Mouse (Mus musculus) right cerebral cortex, adult 18-20 months (tissue): ENCODE measurements around the gene As3mt.
A peak's percentile ranks its signal among the peaks of the same experiment; 100 is the strongest.
"Not testable (repeated sequence)": the region's sequence is repeated elsewhere in the genome, so short reads cannot be mapped to it uniquely, and the experiment has no call there.

ENCODE experiments used
- DNase-seq: peaks from one replicate; pipeline ENCODE4 v3.0.0; 2022; ENCODE audit warnings: mixed read lengths

Gene As3mt

DNA sequence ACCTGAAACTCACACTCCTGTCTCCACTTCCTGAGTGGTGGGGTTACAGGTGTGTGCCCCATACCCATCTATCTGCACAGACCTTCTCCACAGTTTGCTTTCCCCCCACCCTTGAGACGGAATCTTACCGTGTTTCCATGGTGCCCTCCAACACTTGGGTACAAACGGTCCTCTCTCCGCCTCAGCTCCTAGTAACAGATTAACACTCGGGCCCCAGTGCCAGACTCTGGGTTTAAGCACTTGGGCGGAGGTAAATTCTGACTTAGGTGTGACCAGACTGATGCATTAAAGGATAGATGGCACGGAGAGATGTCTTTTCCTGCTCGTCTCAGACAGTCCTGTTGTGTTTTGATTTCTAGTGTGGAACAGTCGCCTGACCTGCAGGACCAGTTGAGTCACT, 6.1 kb upstream of the As3mt start:
- no peak for DNase-seq

DNA sequence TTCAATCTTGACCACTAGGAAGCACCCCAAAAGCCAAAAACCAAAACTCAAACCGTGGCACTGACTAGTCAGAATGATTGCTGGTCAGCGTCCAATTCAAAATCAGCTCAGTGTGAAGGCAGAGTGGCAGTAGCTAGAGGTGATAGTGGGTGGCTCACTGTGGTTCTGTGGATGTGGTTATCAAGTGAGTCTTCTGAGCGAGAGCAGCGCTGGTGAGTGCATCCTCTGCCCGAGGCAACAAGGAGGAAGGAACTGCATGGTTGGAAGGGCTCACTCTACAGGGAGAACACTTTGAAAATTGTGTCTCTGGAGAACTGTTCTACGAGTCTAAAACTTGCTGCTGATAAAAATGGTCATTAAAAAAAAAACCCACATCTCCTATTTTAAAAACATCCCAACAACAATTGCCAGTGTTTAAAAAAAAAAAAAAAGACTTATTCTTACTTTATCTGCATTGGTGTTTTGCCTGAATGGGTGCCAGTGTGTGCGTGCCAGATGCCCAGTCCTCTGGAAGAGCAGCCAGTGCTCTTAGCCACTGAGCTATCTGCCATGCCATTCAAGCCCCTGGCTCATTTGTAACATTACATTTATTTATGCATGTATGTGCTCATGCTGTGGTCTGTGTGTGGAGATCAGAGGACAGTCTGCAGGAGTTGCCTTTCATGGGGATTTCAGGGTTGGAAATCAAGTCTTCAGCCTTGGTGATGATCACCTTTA, 1.3 kb upstream of the As3mt start:
- no peak for DNase-seq

DNA sequence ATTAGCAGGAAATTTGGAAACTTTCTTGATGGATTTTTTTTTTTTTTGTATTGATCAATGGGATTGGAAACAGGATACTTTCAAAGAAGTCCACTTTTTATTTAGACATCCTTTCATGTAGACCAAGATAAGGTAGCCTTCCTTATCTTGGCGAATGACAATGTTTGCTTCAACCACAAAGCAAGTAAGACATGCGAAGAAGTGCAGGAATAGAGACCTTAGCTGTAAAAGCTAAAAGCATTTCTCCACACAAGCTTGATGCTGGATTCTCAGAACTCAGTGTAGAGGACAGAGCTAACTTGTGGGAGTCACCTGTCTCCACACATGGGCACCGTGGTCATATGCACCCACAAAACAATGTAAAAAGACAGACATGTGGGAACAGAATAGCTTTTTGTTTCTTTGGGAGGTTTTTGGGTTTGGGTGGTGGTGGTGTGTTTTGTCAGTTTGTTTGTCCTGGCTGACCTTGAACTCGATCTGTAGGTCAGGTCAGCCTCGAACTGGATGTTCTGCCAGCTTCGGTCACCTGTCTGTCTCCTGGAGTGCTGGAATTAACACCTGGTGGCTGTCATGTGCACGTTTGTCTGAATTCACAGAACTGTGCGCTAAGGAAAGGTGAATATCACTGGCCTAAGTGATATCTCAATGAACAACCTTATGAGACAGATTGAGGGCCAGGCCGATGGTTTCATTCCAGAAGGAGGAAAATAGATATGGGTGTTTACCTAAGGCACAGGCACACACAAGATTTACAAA, 540 bp upstream of the As3mt start:
- DNase-seq = no peak

DNA sequence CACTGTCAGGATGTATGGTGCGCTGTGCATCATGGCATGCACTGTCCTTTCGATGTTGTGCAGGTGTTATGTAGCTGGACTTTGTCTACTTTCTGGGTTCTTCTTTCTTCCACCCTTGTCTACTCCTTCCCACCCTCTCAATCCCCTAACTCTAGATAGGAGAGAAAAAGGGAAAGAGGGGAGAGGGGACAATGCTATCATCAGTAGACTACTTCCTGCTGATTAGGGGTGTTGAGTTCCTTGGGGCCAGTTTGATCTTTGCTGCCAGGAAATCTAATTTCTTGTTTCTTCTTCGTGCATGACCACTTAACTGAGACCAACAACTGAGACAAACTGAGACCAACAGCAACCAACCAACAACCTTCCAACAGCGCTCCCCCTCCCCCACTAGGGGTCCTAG, 3.4 kb downstream of the As3mt start:
- DNase-seq = no peak

DNA sequence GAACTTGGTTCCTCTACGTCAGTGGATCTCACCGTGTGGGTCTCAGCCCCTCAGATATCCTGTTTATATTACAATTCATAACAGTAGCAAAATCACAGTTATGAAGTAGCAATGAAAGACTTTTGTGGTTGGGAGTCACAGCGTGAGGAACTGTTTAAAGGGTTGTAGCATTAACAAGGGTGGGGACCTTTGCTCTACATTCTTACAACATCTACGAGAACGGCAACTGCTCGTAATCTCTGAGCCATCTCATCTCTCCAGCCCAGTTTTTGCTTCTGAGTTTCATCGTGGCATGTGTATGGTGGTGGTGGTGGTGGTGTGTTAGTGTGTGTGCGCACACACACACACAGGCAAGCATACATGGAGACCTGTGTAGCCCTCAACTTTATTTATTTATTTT, 7.0 kb downstream of the As3mt start:
- DNase-seq = no peak

DNA sequence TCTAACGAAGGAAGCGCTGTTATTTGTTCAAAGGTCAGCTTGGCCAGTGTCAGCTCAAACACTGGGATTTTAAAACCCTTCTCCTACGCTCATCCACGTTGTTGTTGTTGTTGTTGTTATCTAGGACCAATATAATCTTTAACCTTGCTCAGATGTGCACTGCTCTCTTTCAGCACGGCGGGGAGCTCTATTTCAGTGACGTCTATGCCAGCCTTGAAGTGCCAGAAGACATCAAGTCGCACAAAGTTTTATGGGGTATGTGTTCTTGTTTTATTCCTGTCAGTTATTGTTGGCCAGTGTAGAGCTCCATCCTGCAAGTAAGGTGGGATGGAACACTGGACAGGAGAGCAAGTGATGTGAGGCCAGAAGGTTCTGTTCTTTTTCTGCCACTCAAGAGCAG, 7.8 kb downstream of the As3mt start:
- DNase-seq = no peak

DNA sequence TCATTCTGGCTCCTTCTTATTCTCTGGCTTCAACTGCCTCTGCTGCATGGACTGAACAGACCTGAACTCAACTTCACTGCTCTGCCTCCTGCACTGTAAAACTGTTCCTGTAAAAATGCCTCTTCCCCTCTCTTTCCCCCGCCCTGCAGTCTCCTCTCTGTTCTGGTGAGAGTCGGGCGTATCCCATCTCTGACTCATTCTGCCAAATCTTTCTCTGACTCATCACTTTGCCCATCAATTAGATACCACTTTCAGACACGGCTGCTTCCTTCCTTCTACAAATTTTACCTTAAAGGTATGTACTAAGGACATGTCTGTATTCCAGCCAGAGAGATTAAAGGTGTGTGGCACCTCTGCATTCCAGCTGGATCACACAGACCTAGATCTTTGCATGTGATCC, 10.9 kb downstream of the As3mt start:
- no peak for DNase-seq

DNA sequence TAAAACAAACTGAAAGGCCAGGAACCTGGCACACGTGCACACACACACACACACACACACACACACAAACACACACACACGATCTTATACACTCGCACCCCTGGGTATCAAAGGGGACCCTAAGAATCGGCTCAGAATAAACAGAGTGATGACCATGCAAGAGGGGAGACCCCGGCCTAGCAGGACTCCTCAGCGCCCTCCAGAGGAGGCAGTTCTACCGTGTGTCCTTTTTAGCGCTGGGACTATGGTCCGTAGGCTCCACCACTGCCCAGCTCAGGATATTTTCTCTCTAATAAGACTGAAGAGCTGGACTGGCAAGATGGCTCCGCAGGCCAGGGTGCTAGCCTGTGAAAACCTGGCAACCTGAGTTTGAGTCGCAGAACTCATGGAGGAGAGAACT, 17.2 kb downstream of the As3mt start:
- no peak for DNase-seq

DNA sequence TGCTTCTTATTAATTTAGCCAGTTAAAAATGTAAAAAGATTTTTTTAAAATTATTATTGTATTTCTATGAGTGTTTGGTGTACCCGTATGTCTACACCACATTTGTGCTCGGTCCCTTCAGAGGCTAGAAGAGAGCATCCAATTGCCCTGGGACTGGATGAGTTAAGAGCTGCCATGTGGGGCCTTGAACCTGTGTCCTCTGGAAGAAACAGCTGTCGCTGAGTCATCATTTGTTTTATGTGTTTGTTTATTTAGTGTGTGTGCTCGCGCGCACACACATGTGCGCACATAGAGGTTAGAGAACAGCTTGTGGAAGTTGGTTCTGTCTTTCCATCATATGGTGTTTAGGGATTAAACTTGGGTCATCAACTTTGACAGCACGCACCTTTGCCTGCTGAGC, 18.9 kb downstream of the As3mt start:
- DNase-seq = no peak

DNA sequence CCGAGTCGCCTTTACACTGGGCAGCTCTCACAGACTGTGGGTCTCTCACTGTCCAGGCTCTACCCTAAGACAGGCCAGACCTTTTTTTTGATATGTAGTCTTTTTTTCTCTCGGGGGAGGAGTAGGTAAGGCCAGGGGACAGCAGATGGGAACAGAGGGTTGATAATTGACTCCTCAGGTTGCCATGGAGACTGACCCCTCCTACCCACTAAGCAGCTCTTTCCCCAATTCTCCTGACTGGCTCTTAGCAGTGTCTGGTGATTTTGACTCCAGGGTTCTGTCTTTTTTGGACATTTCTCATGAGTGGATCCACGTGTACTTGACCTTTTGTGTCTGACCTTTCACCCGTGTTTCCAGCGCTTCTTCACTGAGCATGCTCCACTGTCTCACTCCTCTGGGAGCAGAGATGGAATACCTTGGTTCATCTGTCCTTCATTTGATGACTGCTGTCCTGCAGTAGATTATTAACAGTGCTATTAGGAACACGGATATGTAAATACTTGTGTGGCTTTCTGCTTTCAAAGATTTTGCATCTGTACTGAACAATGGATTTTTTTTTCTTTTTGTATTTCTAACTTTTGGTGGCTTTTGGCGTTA, 20.0 kb downstream of the As3mt start:
- no peak for DNase-seq

DNA sequence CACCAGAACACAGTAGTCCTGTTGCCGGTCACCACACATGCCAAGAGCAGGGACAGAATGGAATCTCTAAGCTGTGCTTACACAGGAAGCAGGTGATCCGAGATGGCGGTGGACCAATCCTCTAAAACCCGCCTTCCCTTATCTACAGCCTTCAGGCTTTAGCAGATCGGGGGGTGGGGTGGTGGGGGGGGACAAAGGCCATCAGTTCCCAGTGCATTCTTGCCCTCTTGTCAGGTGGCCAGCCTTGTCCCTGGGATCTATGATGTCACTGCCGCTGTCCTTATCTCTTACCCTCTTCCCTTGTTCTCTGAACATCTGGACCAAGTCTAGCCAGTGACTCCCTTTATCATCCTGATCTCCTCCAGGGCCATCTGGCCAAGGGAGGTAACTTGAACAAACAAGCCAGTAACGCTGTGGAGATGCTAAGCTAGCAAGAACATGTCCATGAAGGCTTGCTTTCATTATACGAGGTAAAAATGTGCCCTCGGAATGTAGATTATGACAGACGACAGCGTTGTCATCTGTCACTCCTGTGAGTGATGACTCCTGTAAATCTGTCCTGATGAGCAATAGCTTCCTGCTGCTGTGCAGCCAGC, 20.8 kb downstream of the As3mt start:
- DNase-seq = no peak

DNA sequence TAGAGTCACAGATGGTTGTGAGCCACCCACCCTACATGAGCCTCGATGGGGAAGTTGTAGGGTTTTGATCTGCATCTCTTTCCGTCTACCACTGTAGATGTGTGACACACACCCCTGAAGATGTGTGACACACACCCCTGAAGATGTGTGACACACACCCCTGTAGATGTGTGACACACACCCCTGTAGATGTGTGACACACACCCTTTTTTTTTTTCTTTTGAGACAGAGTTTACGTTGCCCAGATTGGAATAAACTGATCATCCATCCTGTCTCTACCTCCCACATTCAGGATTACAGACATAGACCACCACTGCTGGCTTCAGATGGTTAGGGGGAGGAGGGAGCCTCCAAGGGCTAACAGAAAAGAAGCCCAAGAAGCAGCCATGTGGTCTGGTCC, 21.7 kb downstream of the As3mt start:
- DNase-seq = no peak

DNA sequence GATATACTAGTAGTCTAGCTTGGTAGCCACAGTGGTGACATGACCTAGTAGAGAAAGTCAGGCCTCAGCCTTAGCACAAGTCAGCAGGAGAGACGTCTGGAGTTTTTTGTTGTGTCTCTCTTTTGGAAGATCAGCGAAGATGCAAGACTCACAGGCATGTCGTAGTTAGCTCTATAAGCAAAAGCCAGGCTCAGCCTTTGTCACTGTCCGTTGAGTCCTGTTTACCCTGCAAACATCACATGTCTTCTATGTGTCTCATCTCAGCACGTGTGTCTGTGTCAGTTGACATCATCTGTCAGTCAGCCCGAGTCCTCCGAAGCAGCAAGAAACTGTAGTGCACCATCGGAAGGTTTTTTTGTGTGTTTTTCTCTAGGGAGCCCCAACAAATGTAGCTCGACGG, 24.1 kb downstream of the As3mt start:
- DNase-seq = no peak

DNA sequence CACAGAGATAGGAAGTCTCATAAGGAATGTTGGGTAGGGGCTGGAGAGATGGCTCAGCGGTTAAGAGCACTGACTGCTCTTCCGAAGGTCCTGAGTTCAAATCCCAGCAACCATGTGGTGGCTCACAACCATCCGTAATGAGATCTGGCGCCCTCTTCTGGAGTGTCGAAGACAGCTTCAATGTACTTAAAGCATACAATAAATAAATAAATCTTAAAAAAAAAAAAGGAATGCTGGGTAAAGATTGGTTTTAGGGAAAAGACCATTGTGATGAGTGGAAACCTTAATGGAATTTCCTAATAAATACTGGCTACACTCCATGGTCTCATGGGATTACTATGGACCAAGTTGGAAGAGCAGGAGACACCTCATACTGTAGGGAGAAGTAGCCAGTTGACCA, 25.4 kb downstream of the As3mt start:
- DNase-seq = not testable (repeated sequence)

DNA sequence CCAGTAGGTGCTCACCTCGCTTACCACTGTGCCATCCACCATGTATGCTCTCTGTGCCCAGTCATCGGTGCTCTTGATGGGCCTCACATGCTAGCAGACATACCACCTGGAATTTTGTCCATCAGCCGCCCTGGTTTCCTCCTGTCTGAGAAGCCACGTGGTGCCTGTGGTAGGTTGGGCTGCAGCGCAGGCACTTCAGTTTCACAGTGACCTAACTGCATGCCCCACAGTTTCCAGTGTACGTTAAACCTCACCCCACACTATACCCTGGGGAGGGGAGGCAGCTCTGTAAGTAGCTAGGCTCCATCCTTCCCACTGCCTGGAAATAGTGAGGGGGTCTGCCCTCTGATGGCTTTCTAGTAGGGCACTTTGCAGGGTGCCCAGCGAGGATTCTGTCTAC, 26.4 kb downstream of the As3mt start:
- no peak for DNase-seq

DNA sequence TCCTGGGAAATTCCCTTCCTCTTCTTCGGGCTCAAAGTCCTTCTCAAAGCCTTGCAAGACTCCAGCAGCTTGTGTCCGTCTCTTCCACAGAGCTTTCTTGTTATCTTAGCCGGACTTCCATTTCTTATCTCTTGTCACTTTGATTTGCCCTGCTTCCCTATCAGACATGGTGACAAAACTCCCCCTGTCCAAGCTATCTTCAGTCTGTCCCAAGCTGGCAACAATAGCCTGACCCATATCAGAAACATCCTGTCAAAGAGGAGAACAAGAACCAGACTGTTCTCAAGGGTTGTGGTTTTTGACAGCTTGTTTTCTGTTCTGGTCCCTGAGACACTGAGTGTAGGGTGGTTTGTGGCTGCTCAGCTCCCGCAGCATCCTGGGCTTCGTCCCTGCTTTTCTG, 28.0 kb downstream of the As3mt start:
- no peak for DNase-seq

DNA sequence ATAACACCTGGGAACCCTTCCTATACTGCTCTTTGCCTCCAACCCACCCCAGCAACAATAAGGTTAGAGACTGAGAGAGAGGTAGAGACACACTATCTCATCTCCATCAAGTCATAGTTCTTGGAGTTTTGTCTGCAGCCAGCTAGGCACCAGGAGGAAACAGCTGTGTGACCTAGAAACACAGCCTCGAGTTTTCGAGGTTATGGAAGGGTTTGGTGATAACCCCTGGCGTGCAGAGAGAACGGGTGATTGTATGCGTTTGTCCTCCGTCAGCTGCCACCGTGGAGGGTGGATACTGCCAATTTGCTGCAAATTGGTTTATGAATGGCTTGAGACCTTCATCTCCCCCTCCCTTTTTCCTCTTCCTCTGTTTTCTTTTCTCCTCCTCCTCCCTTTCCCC, 29.8 kb downstream of the As3mt start:
- DNase-seq = no peak

DNA sequence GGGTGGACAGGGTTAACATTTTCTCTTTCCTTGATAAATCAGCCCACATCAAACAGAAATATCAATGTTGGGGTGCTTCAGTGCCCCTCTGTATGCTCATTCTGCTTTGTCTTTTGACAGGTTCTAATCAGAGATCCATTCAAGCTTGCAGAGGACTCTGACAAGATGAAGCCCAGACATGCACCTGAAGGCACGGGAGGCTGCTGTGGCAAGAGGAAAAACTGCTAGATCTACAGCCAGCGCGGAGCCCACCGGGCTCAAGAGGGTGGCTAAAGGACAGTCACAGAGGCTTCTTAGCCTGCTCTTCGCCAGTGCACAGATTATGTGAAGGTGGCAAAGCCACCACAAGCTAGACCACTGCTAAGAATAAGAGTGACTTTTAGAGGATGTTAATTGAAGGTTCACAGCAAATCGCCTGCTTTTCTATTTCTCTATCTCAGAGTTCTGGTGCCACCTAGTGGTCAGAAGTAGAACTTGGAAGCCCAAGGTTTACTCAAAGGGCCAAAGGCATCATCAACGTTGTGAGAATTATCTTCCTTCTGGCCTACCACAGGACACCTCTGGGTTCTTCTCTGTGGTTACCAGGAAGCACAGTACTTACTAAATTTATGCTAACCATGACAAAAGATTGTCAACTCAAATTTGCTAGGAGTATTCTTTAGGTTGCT, 33.2 kb downstream of the As3mt start:
- peak; percentile 65 for DNase-seq

DNA sequence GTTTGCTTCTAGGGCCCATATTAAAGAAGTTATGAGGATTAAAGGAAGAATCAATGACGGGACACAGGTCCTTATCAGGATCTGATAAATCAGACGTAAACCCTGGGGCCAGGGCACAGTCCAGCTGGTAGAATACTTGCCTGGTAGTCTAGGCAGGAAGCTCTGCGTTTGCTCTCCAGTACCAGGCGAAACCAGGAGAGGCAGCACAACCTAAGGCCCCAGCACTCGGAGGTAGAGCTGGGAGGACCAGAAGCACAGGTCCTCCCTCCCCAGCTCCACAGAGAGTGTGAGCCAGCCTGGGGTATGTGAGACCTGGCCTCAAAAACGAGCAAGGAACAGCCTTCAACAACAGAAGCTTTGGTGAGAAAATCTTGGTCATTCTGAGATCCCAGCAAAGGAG, 34.3 kb downstream of the As3mt start:
- no peak for DNase-seq

DNA sequence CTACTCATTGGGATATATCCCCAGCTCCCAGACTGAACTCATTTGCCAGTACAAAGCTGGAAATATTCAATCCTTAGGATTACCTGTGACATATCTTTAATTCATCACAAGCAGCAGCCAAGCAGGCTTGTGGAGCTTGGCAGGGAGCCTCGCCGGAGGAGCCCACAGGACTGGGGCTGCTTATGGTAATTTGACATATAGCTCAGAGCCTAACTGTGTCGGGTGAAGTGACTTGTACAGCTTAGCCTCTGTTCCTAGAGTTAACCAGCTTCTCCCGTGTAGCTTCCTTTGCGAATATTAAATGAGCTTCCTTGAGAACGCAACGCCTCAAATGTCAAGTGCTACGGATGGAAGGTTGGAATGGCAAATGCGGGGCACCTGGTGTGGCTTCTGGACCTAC, 37.4 kb downstream of the As3mt start:
- no peak for DNase-seq

DNA sequence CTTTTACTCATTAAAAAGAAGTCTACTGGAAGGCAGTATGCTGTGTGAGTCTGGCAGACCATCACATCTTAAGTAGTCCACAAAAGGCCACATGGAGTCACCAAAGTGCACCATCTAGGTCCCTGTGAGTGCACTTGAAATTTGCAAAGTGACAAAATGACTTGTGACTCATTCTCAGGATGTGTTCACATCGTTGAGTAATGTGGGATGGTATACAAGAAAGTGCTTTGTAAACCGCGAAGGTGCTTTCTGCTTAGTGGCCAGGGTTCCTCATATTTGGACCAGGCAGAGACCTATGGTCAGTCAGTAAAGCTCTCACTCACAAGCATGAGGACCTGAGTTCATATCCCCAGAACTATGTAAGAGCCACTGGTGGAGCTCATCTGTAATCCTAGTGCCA, 40.5 kb downstream of the As3mt start:
- DNase-seq = no peak

DNA sequence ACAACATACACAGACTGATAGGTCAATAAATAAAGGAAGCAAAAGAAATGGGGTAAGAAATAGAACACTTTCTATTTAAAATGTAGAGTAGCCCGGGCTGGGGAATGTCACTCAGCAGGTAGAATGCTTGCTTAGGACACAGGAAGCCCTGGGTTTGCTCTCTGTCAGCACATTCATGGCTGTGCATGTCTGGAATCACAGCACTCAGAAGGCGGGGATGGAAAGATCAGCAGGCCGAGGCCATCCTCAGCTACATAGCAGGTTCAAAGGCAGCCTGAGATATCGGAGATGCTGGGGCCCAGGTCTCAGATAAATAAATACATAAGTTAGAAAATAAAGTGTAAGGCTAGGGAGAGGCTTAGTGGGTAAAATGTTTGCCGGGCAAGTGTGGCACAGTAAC, 45.0 kb downstream of the As3mt start:
- no peak for DNase-seq

DNA sequence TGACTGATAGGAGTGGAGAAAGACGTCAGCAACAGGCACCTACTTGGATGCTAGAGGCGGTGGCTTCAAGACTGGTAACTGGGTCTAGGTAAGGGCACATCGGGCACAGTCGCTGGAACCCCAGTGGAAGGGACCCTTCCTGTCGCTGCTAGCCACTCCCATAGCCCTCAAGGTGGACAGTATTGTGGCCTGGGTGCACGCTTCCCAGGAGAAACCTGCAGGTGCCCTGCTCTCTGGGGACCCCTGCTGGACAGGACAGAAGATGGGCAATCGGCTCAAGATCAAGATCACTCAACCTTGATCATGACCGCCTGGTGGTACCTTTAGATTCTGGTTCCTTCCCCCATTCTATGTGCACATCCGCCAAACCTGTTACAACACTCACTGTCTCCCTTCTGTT, 47.8 kb downstream of the As3mt start:
- no peak for DNase-seq

DNA sequence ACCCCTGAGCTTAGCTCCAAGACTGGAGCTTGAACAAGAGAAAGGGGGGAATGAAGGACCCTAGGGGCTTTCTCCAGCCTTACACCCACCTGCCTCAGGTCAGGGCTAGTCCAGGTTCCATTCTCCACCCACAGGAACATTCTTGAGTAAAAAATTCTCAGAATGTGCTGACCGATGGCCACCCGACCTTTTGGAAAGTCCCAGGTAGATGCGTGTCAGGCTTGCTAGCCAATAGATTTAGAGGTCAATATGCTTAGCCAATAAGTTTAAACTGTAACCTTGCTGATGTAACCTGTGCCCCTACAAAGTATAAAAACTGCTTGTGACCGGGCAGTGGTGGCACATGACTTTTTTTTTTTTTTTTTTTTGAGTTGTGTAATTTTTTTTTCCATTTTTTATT, 49.0 kb downstream of the As3mt start:
- DNase-seq = no peak
